Mouse (Mus musculus): ENCODE measurements around the gene Crb2. TPM values are rescaled to one million over a fixed set of nuclear protein-coding genes. Genes with fewer than 3 reads are reported as not detected.

Gene Crb2
- polyA plus RNA-seq, 1 experiment from 2014 or later = 3.1 TPM

DNA sequence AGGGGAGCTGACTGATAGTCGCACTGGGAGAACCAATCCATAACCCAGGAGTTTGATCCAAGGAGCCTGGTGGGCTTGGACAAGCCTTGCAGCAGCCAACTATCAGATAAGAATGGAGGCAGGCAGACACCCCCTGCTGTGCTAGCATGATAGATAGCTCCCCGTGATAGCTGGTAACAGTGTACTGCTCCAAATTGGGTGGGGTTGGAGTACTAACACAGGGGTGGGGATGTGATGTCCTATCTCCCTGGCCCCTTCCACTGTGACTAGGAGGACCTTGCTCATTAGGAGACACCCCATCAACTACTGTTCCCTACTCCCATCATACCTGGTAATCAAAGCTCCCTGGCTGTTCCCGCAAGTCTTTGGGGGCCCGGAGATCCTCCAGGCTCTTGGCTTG is 25.6 kb downstream of the Crb2 start:
- no peak overlapping the region for H3K4me3 ChIP-seq (replicated peaks; ENCODE audit: low read depth, low read length)
- no peaks in the 10 kb centered on the region for H3K36me3 ChIP-seq (ENCODE audit: insufficient read depth, low read length)
- no peaks in the 10 kb centered on the region for H3K27me3 ChIP-seq (ENCODE audit: insufficient read depth, low read length)
- no peak overlapping the region for H3K4me2 ChIP-seq (ENCODE audit: low read length)
- no peak overlapping the region for H3K9ac ChIP-seq (ENCODE audit: low read depth, low read length)
- TF ChIP-seq CTCF (IDR thresholded peaks at IDR 0.05; ENCODE audit: low read depth) = no peak
- H3K27ac ChIP-seq = no peak overlapping the region
- WGBS = 81% methylated on average over 4 of the region's 4 CpGs
- no peaks in the 10 kb centered on the region for H3K9me3 ChIP-seq (replicated peaks; ENCODE audit: low read length)
- DNase-seq (ENCODE audit: low spot score) = no peak
- no peaks in the 10 kb centered on the region for H3K4me1 ChIP-seq (replicated peaks; ENCODE audit: insufficient read depth, low read length)
- ATAC-seq (replicated peaks; ENCODE audit: low FRiP score, low read depth) = no peak

DNA sequence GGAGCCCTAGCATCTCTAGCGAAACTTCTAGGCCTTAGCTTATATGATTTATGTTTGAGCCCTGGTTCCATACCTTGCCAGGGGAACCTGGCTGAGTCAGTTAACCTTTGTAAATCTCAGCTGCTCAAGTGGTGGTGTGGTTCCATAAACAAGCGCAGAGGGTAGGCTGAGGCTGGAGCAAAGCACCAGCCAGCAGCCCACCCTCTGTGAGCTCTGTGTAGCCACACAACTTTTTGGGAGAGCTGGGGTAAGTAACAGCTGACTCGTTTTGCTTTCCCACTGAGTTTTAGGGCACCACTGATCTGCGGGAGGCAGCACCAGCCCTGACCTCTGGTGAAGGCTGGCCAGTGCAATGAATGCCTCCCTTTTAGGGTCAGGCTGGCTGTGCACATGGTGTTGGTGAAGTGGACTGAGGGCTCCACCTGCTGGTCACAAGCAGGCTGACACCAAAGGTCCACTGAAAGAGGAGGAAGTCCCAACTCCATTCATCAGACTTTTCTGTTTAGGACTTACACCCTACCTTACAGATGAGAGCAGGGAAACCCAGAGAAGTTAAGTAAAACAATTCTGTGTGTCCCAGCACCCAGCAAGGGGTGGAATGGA is 26.7 kb downstream of the Crb2 start:
- H3K9ac ChIP-seq (ENCODE audit: low read depth, low read length) = no peak overlapping the region
- H3K9me3 ChIP-seq (replicated peaks; ENCODE audit: low read length) = no peaks in the 10 kb centered on the region
- no peaks in the 10 kb centered on the region for H3K4me1 ChIP-seq (replicated peaks; ENCODE audit: insufficient read depth, low read length)
- DNase-seq (ENCODE audit: low spot score) = peak; percentile 84
- H3K4me2 ChIP-seq (ENCODE audit: low read length) = no peak overlapping the region
- TF ChIP-seq CTCF (IDR thresholded peaks at IDR 0.05; ENCODE audit: low read depth) = peak; percentile 95
- ATAC-seq (replicated peaks; ENCODE audit: low FRiP score, low read depth) = peak; percentile 67
- WGBS = 46% methylated on average over 4 of the region's 4 CpGs
- H3K27ac ChIP-seq = no peak overlapping the region
- H3K4me3 ChIP-seq (replicated peaks; ENCODE audit: low read depth, low read length) = no peak overlapping the region
- H3K36me3 ChIP-seq (ENCODE audit: insufficient read depth, low read length) = no peaks in the 10 kb centered on the region
- H3K27me3 ChIP-seq (ENCODE audit: insufficient read depth, low read length) = no peaks in the 10 kb centered on the region

DNA sequence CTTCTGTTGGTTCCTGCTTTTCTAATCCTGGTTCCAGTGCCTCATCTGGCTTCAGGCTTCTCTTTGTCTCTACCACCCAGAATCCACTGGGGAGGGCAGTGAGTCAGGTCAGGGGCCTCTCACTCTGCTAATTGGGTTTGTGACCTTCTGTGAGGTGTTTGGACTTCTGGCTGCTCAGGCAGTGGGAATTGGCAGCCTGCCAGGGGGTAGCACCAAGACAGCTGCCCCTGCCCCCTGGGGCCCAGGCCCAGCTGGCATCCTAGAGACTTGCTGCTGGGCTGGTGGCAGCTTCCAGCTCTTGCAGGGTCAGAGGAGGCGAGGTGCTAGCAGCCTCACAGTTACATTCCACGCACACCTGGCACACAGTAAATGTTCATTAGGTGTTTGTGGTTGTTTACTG is 35.6 kb downstream of the Crb2 start:
- 0 out of 2 replicates have a peak, but pooled peaks cover 7% of the 10 kb centered on the region for H3K36me3 ChIP-seq (ENCODE audit: insufficient read depth, low read length)
- DNase-seq (ENCODE audit: low spot score) = no peak
- TF ChIP-seq CTCF (IDR thresholded peaks at IDR 0.05; ENCODE audit: low read depth) = no peak
- H3K27ac ChIP-seq = no peak overlapping the region
- H3K9me3 ChIP-seq (replicated peaks; ENCODE audit: low read length) = no peaks in the 10 kb centered on the region
- no peak overlapping the region for H3K9ac ChIP-seq (ENCODE audit: low read depth, low read length)
- ATAC-seq (replicated peaks; ENCODE audit: low FRiP score, low read depth) = no peak
- WGBS = 76% methylated on average over 2 of the region's 2 CpGs
- no peak overlapping the region for H3K4me3 ChIP-seq (replicated peaks; ENCODE audit: low read depth, low read length)
- no peaks in the 10 kb centered on the region for H3K27me3 ChIP-seq (ENCODE audit: insufficient read depth, low read length)
- no peaks in the 10 kb centered on the region for H3K4me1 ChIP-seq (replicated peaks; ENCODE audit: insufficient read depth, low read length)
- no peak overlapping the region for H3K4me2 ChIP-seq (ENCODE audit: low read length)

- no peaks in the 10 kb centered on the region for H3K9me3 ChIP-seq (replicated peaks; ENCODE audit: low read length)
- H3K9ac ChIP-seq (ENCODE audit: low read depth, low read length) = no peak overlapping the region
- 87% methylated on average over 5 of the region's 5 CpGs for WGBS
- H3K36me3 ChIP-seq (ENCODE audit: insufficient read depth, low read length) = 0 out of 2 replicates have a peak, but pooled peaks cover 7% of the 10 kb centered on the region
- H3K27ac ChIP-seq = no peak overlapping the region
- no peak overlapping the region for H3K4me2 ChIP-seq (ENCODE audit: low read length)
- no peak for TF ChIP-seq CTCF (IDR thresholded peaks at IDR 0.05; ENCODE audit: low read depth)
- no peaks in the 10 kb centered on the region for H3K27me3 ChIP-seq (ENCODE audit: insufficient read depth, low read length)
- H3K4me1 ChIP-seq (replicated peaks; ENCODE audit: insufficient read depth, low read length) = no peaks in the 10 kb centered on the region
- DNase-seq (ENCODE audit: low spot score) (no peak), ATAC-seq (replicated peaks; ENCODE audit: low FRiP score, low read depth) (no peak)
- no peak overlapping the region for H3K4me3 ChIP-seq (replicated peaks; ENCODE audit: low read depth, low read length)
Measured at GRCm38 (mm10) chr2:37812401-37812800, 36.4 kb downstream of the Crb2 start.

GRCm38 (mm10) chr2:37814820-37815361 is 38.8 kb downstream of the Crb2 start:
- Histone ChIP-seq H3K4me3 (replicated peaks; ENCODE audit: low read depth, low read length) (no peak overlapping the region), H3K27me3 (ENCODE audit: insufficient read depth, low read length) (no peaks in the 10 kb centered on the region), H3K9me3 (replicated peaks; ENCODE audit: low read length) (no peaks in the 10 kb centered on the region), H3K36me3 (ENCODE audit: insufficient read depth, low read length) (0 out of 2 replicates have a peak, but pooled peaks cover 7% of the 10 kb centered on the region), H3K9ac (ENCODE audit: low read depth, low read length) (no peak overlapping the region), H3K4me1 (replicated peaks; ENCODE audit: insufficient read depth, low read length) (no peaks in the 10 kb centered on the region), H3K27ac (no peak overlapping the region), H3K4me2 (ENCODE audit: low read length) (no peak overlapping the region)
- 0 out of 2 replicates have a peak, but pooled peaks have one; percentile 1 for TF ChIP-seq CTCF (IDR thresholded peaks at IDR 0.05; ENCODE audit: low read depth)
- ATAC-seq (replicated peaks; ENCODE audit: low FRiP score, low read depth) (no peak), DNase-seq (ENCODE audit: low spot score) (no peak)
- WGBS = 84% methylated on average over 8 of the region's 8 CpGs

DNA sequence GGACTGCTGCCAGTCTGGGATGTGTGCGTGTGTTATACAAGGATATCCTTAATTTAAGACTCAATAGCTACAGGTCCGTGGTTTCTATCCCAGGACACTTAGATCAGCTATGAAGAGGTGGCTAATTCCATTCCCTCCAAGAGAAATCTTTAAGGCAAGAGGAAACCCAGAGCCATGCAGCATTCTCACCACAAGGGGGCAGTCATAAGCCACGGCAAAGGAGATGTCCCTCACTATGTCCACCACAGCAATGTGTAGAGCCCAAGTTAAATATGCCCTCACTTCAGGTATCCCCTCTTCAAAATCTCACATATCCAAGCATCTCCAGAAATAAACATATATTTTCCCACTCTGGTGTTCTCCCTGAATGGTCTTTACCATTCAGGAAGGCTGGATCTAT is 39.6 kb downstream of the Crb2 start:
- Histone ChIP-seq H3K27ac (no peak overlapping the region), H3K36me3 (ENCODE audit: insufficient read depth, low read length) (0 out of 2 replicates have a peak, but pooled peaks cover 7% of the 10 kb centered on the region), H3K4me2 (ENCODE audit: low read length) (no peak overlapping the region), H3K9ac (ENCODE audit: low read depth, low read length) (no peak overlapping the region), H3K4me3 (replicated peaks; ENCODE audit: low read depth, low read length) (no peak overlapping the region), H3K9me3 (replicated peaks; ENCODE audit: low read length) (no peaks in the 10 kb centered on the region), H3K27me3 (ENCODE audit: insufficient read depth, low read length) (no peaks in the 10 kb centered on the region), H3K4me1 (replicated peaks; ENCODE audit: insufficient read depth, low read length) (no peaks in the 10 kb centered on the region)
- TF ChIP-seq CTCF (IDR thresholded peaks at IDR 0.05; ENCODE audit: low read depth) = peak; percentile 100
- DNase-seq (ENCODE audit: low spot score) (peak; percentile 84), ATAC-seq (replicated peaks; ENCODE audit: low FRiP score, low read depth) (0 out of 2 replicates have a peak, but pooled peaks have one; percentile 53)
- 15% methylated on average over 3 of the region's 3 CpGs for WGBS

Measured in kidney, postnatal 0 days (tissue).